Mouse (Mus musculus): ENCODE results near the gene Myl6b. TPM values are rescaled to one million over a fixed set of nuclear protein-coding genes. Genes with fewer than 3 reads are reported as not detected.
A peak's percentile ranks its signal among the peaks of the same experiment; 100 is the strongest.

The Myl6b gene
- total RNA-seq, 2 experiments from 2014 or later, result 30.7 to 32.9 TPM

- no peak; the same call in 1 of the 2 replicates for TF ChIP-seq CTCF (IDR thresholded peaks at IDR 0.05)
- intact Hi-C loops (cut with DNase I), result loop anchor here (2.0 kb wide), 2 partner anchors 17 to 77 kb away; partner anchors contain the start of gene Smarcc2
- no peak for DNase-seq (ENCODE audit: extremely low spot score in 1 of 2, low spot score in 2 of 2)
- H3K27ac ChIP-seq, result peak overlapping the region; percentile 21; the same call in 1 of the 2 replicates
- H3K4me3 ChIP-seq, result peak overlapping the region; percentile 27; the same call in 1 of the 2 replicates
Measured at GRCm38 (mm10) chr10:128535624-128536265, 37.3 kb upstream of the Myl6b start.

GRCm38 (mm10) chr10:128535206-128535605 lies 36.7 kb upstream of the Myl6b start:
- Histone ChIP-seq H3K4me3 (no peak overlapping the region), H3K27ac (no peak overlapping the region)
- TF ChIP-seq CTCF (IDR thresholded peaks at IDR 0.05), result no peak
- DNase-seq (ENCODE audit: extremely low spot score in 1 of 2, low spot score in 2 of 2), result no peak
- intact Hi-C loops (cut with DNase I), result no loop called here

- H3K27ac ChIP-seq, result no peak overlapping the region
- no peak for TF ChIP-seq CTCF (IDR thresholded peaks at IDR 0.05)
- DNase-seq (ENCODE audit: extremely low spot score in 1 of 2, low spot score in 2 of 2), result no peak
- peak overlapping the region; percentile 89 for H3K4me3 ChIP-seq
- intact Hi-C loops (cut with DNase I), result loop anchor here (1.0 kb wide), 1 partner anchor 66 kb away; no protein-coding TSS in a partner anchor
Measured at GRCm38 (mm10) chr10:128526366-128527356, 28.2 kb upstream of the Myl6b start.

- TF ChIP-seq CTCF (IDR thresholded peaks at IDR 0.05), result peak; percentile 47
- H3K4me3 ChIP-seq, result peak within 1 kb of the TSS; percentile 89
- H3K27ac ChIP-seq, result peak within 1 kb of the TSS; percentile 61
- peak; percentile 79 to 85 for DNase-seq (ENCODE audit: extremely low spot score in 1 of 2, low spot score in 2 of 2)
- intact Hi-C loops (cut with DNase I), result loop anchor here (1.0 to 2.0 kb wide), 2 partner anchors 23 to 65 kb away; no protein-coding TSS in a partner anchor
Measured at GRCm38 (mm10) chr10:128525671-128526308, 27.3 kb upstream of the Myl6b start, which contains the start of gene Esyt1. Esyt1 (minus strand) TSS chr10:128525871.

- DNase-seq (ENCODE audit: extremely low spot score in 1 of 2, low spot score in 2 of 2), result peak; percentile 39 to 52
- peak overlapping the region; percentile 89 for H3K4me3 ChIP-seq
- TF ChIP-seq CTCF (IDR thresholded peaks at IDR 0.05), result no peak
- peak overlapping the region; percentile 61 for H3K27ac ChIP-seq
- intact Hi-C loops (cut with DNase I), result loop anchor here (2.0 kb wide), 1 partner anchor 22 kb away; no protein-coding TSS in a partner anchor
Measured at GRCm38 (mm10) chr10:128524732-128525662, 26.5 kb upstream of the Myl6b start.

- DNase-seq (ENCODE audit: extremely low spot score in 1 of 2, low spot score in 2 of 2), result no peak
- no peak for TF ChIP-seq CTCF (IDR thresholded peaks at IDR 0.05)
- intact Hi-C loops (cut with DNase I), result loop anchor here (2.0 kb wide), 1 partner anchor 21 kb away; no protein-coding TSS in a partner anchor
- Histone ChIP-seq H3K4me3 (peak overlapping the region; percentile 89), H3K27ac (peak overlapping the region; percentile 61; the same call in 1 of the 2 replicates)
Measured at GRCm38 (mm10) chr10:128524111-128524731, 25.7 kb upstream of the Myl6b start.

- DNase-seq (ENCODE audit: extremely low spot score in 1 of 2, low spot score in 2 of 2), result no peak
- H3K27ac ChIP-seq, result no peak overlapping the region
- H3K4me3 ChIP-seq, result no peak overlapping the region
- intact Hi-C loops (cut with DNase I), result no loop called here
- TF ChIP-seq CTCF (IDR thresholded peaks at IDR 0.05), result no peak
Measured at GRCm38 (mm10) chr10:128522351-128522750, 23.9 kb upstream of the Myl6b start.

- intact Hi-C loops (cut with DNase I), result no loop called here
- TF ChIP-seq CTCF (IDR thresholded peaks at IDR 0.05), result no peak
- DNase-seq (ENCODE audit: extremely low spot score in 1 of 2, low spot score in 2 of 2), result no peak
Measured at GRCm38 (mm10) chr10:128520591-128520990, 22.1 kb upstream of the Myl6b start.

GRCm38 (mm10) chr10:128518833-128519232 lies 20.3 kb upstream of the Myl6b start:
- no peak overlapping the region for H3K4me3 ChIP-seq
- intact Hi-C loops (cut with DNase I), result loop anchor here (2.0 kb wide), 1 partner anchor 18 kb away; no protein-coding TSS in a partner anchor
- TF ChIP-seq CTCF (IDR thresholded peaks at IDR 0.05), result peak; percentile 62
- H3K27ac ChIP-seq, result no peak overlapping the region
- peak in 1 of 2 experiments; percentile 35 for DNase-seq (ENCODE audit: extremely low spot score in 1 of 2, low spot score in 2 of 2)

More at GRCm38 (mm10) chr10:128520591-128520990, 22.1 kb upstream of the Myl6b start:
- H3K27ac ChIP-seq, result no peak overlapping the region
- no peak overlapping the region for H3K4me3 ChIP-seq

- Histone ChIP-seq H3K27ac (no peak overlapping the region), H3K4me3 (no peak overlapping the region)
- intact Hi-C loops (cut with DNase I), result no loop called here
- no peak for DNase-seq (ENCODE audit: extremely low spot score in 1 of 2, low spot score in 2 of 2)
- TF ChIP-seq CTCF (IDR thresholded peaks at IDR 0.05), result no peak
Measured at GRCm38 (mm10) chr10:128516677-128517076, 18.2 kb upstream of the Myl6b start.

Data from left cerebral cortex, adult 2 months (tissue).